Mouse (Mus musculus) heart, embryonic 13.5 days (tissue): Measurements from ENCODE around the gene Shf. TPM values are rescaled to one million over a fixed set of nuclear protein-coding genes. Genes with fewer than 3 reads are reported as not detected.
"Not testable (repeated sequence)": the region's sequence is repeated elsewhere in the genome, so short reads cannot be mapped to it uniquely, and the experiment has no call there.

Source experiments
- ATAC-seq: fragments of 200-750 bp; cut with Nextera tagmentation; 2 replicates; pipeline ENCODE4 v1.8.0; 2017; ENCODE audit warnings: moderate TSS enrichment; ENCODE audit not compliant: insufficient number of reproducible peaks, low FRiP score, low TSS enrichment; ENCODE audit errors: extremely low read depth
- H3K27ac ChIP-seq: fragments of 300-500 bp; sonication (generic); replicated peaks from 2 replicates; pipeline ENCODE4 v1.5.1; 2015; ENCODE audit warnings: moderate library complexity, mild to moderate bottlenecking, inconsistent platforms
- H3K27me3 ChIP-seq: fragments of 300-500 bp; sonication (generic); replicated peaks from 2 replicates; pipeline ENCODE4 v1.6.1; 2015; ENCODE audit warnings: mild to moderate bottlenecking, inconsistent platforms
- H3K36me3 ChIP-seq: fragments of 300-500 bp; sonication (generic); 2 replicates; pipeline ENCODE4 v1.6.1; 2015; ENCODE audit warnings: mild to moderate bottlenecking, inconsistent platforms
- H3K4me1 ChIP-seq: fragments of 300-500 bp; sonication (generic); 2 replicates; pipeline ENCODE4 v1.6.1; 2015; ENCODE audit warnings: inconsistent platforms
- H3K4me2 ChIP-seq: fragments of 300-500 bp; sonication (generic); 2 replicates; pipeline ENCODE4 v1.6.1; 2015; ENCODE audit warnings: inconsistent platforms, mild to moderate bottlenecking, moderate library complexity
- H3K4me3 ChIP-seq: fragments of 300-500 bp; sonication (generic); 2 replicates; pipeline ENCODE4 v1.5.1; 2015; ENCODE audit warnings: moderate library complexity, mild to moderate bottlenecking, inconsistent platforms
- H3K9ac ChIP-seq: fragments of 300-500 bp; sonication (generic); 2 replicates; pipeline ENCODE4 v1.6.1; 2015; ENCODE audit warnings: inconsistent platforms, mild to moderate bottlenecking, moderate library complexity
- H3K9me3 ChIP-seq: fragments of 300-500 bp; sonication (generic); 2 replicates; pipeline ENCODE4 v1.6.1; 2016; ENCODE audit warnings: inconsistent platforms
- WGBS: fragments of 180-500 bp; shearing (Covaris S2); methylation state at CpG from one replicate; pipeline ENCODE4 v1.1.7; 2015; ENCODE audit warnings: mixed read lengths; 5-methylcytosine and 5-hydroxymethylcytosine counted together
- polyA plus RNA-seq: library from polyadenylated mRNA; unstranded; fragments of >200 nt; fragmentation: Nextera tagmentation; extraction: Ambion mirVana; gene quantifications from 2 replicates; pipeline ENCODE4 v1.2.1, GENCODE M21; 2015

The Shf gene
- polyA plus RNA-seq, result 1.8 and 2.3 TPM in 2 replicates

GRCm38 (mm10) chr2:122368995-122369739, at the start of gene Shf:
TSS of gene Shf (minus strand) at chr2:122369162.
- ATAC-seq, result peak; percentile 91
- H3K36me3 ChIP-seq, result no peaks in the 10 kb centered on the region; the same call in 1 of the 2 replicates
- WGBS, result 2% methylated on average over 38 of the region's 54 CpGs
- H3K27ac ChIP-seq, result peak within 1 kb of the TSS; percentile 54; the same call in 1 of the 2 replicates
- H3K27me3 ChIP-seq, result peaks cover 24% of the 10 kb centered on the region
- peaks cover 37% of the 10 kb centered on the region for H3K4me1 ChIP-seq
- no peaks in the 10 kb centered on the region for H3K9me3 ChIP-seq
- H3K4me3 ChIP-seq, result peak within 1 kb of the TSS; percentile 82
- peak within 1 kb of the TSS; percentile 96 for H3K9ac ChIP-seq
- peak within 1 kb of the TSS; percentile 87 for H3K4me2 ChIP-seq

GRCm38 (mm10) chr2:122408928-122409327, 40.0 kb upstream of the Shf start:
- Histone ChIP-seq H3K27ac (no peak overlapping the region), H3K4me2 (no peak overlapping the region), H3K4me1 (no peaks in the 10 kb centered on the region), H3K9me3 (no peaks in the 10 kb centered on the region), H3K27me3 (no peaks in the 10 kb centered on the region), H3K36me3 (no peaks in the 10 kb centered on the region), H3K9ac (no peak overlapping the region), H3K4me3 (no peak overlapping the region)
- WGBS, result 75% methylated on average over 7 of the region's 7 CpGs
- ATAC-seq, result no peak

GRCm38 (mm10) chr2:122407607-122408006, 38.6 kb upstream of the Shf start:
- no peaks in the 10 kb centered on the region for H3K36me3 ChIP-seq
- ATAC-seq, result no peak
- H3K4me2 ChIP-seq, result no peak overlapping the region
- 76% methylated on average over 2 of the region's 2 CpGs for WGBS
- H3K4me3 ChIP-seq, result no peak overlapping the region
- H3K9ac ChIP-seq, result no peak overlapping the region
- no peaks in the 10 kb centered on the region for H3K4me1 ChIP-seq
- no peak overlapping the region for H3K27ac ChIP-seq
- no peaks in the 10 kb centered on the region for H3K27me3 ChIP-seq
- H3K9me3 ChIP-seq, result no peaks in the 10 kb centered on the region

GRCm38 (mm10) chr2:122396150-122396549, 27.2 kb upstream of the Shf start:
- Histone ChIP-seq H3K9me3 (no peaks in the 10 kb centered on the region; the same call in 1 of the 2 replicates), H3K4me1 (no peaks in the 10 kb centered on the region), H3K36me3 (no peaks in the 10 kb centered on the region), H3K9ac (no peak overlapping the region), H3K4me3 (no peak overlapping the region), H3K4me2 (no peak overlapping the region), H3K27ac (no peak overlapping the region), H3K27me3 (no peaks in the 10 kb centered on the region)
- ATAC-seq, result no peak
- 78% methylated on average over 1 of the region's 1 CpGs for WGBS

- not testable (repeated sequence) for H3K27ac ChIP-seq, H3K4me3 ChIP-seq, H3K9ac ChIP-seq, H3K9me3 ChIP-seq, H3K4me1 ChIP-seq, H3K4me2 ChIP-seq, ATAC-seq, H3K27me3 ChIP-seq, H3K36me3 ChIP-seq
- 86% methylated on average over 3 of the region's 3 CpGs for WGBS
Measured at GRCm38 (mm10) chr2:122387135-122387534, 18.2 kb upstream of the Shf start.

GRCm38 (mm10) chr2:122385095-122385494, 16.1 kb upstream of the Shf start:
- Histone ChIP-seq H3K9me3 (no peaks in the 10 kb centered on the region), H3K4me1 (peaks cover 7% of the 10 kb centered on the region; the same call in 1 of the 2 replicates), H3K4me3 (no peak overlapping the region), H3K27ac (no peak overlapping the region), H3K36me3 (no peaks in the 10 kb centered on the region), H3K27me3 (no peaks in the 10 kb centered on the region), H3K9ac (no peak overlapping the region), H3K4me2 (no peak overlapping the region)
- no peak for ATAC-seq
- 37% methylated on average over 3 of the region's 3 CpGs for WGBS

- Histone ChIP-seq H3K4me2 (no peak overlapping the region), H3K9ac (no peak overlapping the region), H3K4me1 (peaks cover 10% of the 10 kb centered on the region; the same call in 1 of the 2 replicates), H3K9me3 (no peaks in the 10 kb centered on the region), H3K27ac (no peak overlapping the region), H3K4me3 (no peak overlapping the region), H3K27me3 (no peaks in the 10 kb centered on the region), H3K36me3 (no peaks in the 10 kb centered on the region)
- 64% methylated on average over 6 of the region's 6 CpGs for WGBS
- ATAC-seq, result no peak
Measured at GRCm38 (mm10) chr2:122382121-122382520, 13.2 kb upstream of the Shf start.

GRCm38 (mm10) chr2:122381329-122382103, 12.6 kb upstream of the Shf start:
- no peaks in the 10 kb centered on the region for H3K36me3 ChIP-seq
- no peak overlapping the region for H3K9ac ChIP-seq
- H3K4me2 ChIP-seq, result peak overlapping the region; percentile 66; the same call in 1 of the 2 replicates
- no peaks in the 10 kb centered on the region for H3K9me3 ChIP-seq
- 63% methylated on average over 16 of the region's 16 CpGs for WGBS
- peaks cover 10% of the 10 kb centered on the region; the same call in 1 of the 2 replicates for H3K4me1 ChIP-seq
- H3K27ac ChIP-seq, result no peak overlapping the region
- ATAC-seq, result no peak
- H3K4me3 ChIP-seq, result no peak overlapping the region
- H3K27me3 ChIP-seq, result no peaks in the 10 kb centered on the region

GRCm38 (mm10) chr2:122380768-122381311, 11.9 kb upstream of the Shf start:
- no peak overlapping the region for H3K27ac ChIP-seq
- H3K9ac ChIP-seq, result peak overlapping the region; percentile 66
- no peaks in the 10 kb centered on the region for H3K27me3 ChIP-seq
- no peaks in the 10 kb centered on the region for H3K9me3 ChIP-seq
- no peak for ATAC-seq
- peak overlapping the region; percentile 41 for H3K4me3 ChIP-seq
- peaks cover 10% of the 10 kb centered on the region; the same call in 1 of the 2 replicates for H3K4me1 ChIP-seq
- peak overlapping the region; percentile 66 for H3K4me2 ChIP-seq
- no peaks in the 10 kb centered on the region for H3K36me3 ChIP-seq
- WGBS, result 9% methylated on average over 11 of the region's 11 CpGs

GRCm38 (mm10) chr2:122379292-122379650, 10.3 kb upstream of the Shf start:
- Histone ChIP-seq H3K36me3 (no peaks in the 10 kb centered on the region), H3K9me3 (no peaks in the 10 kb centered on the region), H3K27ac (no peak overlapping the region), H3K4me1 (peaks cover 15% of the 10 kb centered on the region; the same call in 1 of the 2 replicates), H3K9ac (no peak overlapping the region), H3K4me3 (no peak overlapping the region), H3K27me3 (no peaks in the 10 kb centered on the region), H3K4me2 (no peak overlapping the region)
- ATAC-seq, result no peak
- 29% methylated on average over 2 of the region's 2 CpGs for WGBS
